Mouse (Mus musculus) neural tube, embryonic 10.5 days (tissue): Measurements from ENCODE around the gene Fbxo30.

Source experiments
- DNase-seq: peaks from one replicate; pipeline ENCODE4 v3.0.0-alpha.2; 2017; ENCODE audit warnings: low spot score; ENCODE audit errors: extremely low spot score

The Fbxo30 gene

DNA sequence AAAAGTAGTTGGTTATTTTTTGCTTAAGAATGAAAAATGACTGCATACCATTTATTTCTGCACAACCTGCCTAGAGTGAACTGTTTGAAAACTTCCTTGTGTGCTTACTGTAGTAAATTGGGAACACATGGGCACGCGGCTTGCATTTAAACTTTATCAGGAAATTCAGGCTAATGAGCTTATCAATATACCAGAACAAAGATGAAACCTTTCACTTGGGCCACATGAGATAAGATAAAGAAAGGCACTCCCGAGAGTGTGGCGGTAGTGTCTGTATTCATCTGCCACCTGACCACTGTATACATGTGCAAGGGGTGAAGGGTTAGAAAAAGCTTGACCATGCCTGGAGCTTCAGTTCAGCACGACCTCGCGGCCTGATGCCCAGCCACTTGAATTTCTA is 41.2 kb downstream of the Fbxo30 start:
- DNase-seq = no peak

DNA sequence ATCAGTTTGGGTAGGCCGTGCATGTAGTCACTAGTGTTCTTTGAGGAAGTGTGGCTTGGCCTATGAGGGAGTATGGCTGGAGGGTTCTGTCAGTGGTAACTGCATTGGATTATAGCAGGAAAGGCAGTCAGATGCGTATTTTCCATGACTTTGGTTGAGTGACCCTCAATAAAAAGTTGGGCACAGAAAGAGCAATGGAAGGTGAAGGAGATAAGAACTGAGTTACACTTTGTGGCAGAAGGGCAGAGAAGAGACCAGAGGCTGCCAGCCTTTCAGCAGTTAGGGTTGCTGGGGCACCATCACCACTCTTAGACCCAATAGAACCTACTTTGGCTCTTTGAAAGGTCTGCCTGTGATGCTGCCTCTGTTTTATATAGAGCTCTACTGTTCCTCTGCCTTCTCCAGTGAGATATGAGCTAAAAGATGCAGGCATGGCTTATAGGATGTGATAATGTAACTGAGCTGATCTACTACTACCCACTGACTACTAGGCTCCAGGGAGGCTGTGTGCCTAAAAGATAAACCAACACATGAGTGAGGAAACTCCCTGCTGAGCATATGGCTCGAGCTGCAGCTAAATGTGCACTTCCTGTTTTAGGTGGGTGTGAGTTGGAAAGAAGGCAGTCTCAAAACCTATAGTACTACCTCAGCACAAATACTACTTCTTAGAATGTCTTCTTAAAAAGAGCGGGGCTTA is 42.2 kb downstream of the Fbxo30 start:
- no peak for DNase-seq

DNA sequence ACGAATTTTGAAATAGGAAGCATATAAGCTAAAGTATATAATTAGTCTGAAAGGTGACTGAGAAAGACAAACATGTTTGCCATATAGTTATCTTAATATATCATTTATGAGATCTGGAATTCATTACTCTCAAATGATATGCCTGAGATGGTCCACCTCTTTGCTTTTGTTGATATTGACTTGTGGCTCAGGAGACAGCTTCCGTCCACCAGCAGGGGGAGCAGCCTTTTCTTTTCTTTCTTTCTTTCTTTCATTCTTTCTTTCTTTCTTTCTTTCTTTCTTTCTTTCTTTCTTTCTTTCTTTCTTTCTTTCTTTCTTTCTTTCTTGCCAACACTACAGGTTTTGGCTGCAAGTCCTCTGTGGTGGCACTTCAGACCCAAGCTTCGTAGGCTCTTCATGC is 45.4 kb downstream of the Fbxo30 start:
- DNase-seq = no peak

DNA sequence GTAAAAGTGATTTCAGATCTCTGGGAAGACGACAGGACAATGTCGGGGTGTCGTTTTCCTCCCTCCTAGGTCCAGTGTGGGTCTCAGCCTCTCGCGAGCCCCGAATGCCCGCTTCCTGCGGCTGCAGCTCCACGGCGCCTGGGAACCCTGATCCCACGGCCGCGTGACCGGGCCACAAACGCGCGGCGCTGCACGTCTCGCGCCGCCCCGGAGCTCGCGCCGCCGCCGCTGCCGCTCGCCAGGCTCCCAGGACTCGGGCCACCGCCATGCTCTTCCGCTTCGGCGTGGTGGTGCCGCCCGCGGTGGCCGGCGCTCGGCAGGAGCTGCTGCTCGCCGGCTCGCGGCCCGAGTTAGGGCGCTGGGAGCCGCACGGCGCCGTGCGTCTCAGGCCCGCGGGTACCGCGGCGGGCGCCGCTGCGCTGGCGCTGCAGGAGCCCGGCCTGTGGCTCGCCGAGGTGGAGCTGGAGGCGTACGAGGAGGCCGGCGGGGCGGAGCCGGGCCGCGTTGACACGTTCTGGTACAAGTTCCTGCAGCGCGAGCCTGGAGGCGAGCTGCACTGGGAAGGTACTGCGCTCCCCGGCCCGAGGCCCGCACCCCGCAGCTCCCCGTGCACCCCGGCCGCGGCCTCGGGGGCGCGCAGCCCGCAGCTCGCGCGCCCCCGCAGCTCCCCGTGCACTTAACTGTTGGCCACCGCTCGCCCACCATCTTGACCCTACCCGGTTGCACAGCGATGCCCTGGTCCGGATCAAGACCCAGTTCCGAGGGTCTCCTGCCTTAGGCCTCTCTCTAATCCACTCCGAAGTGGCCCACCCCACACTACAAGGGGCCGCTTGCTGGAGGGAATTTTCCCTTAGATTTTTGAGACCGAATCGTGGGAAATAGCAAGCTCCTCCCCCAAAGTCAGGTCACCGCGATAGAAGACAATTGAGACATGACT is 62.3 kb downstream of the Fbxo30 start, which contains the start of gene Epm2a:
Epm2a (plus strand) TSS at position 200 of the 937 bp plus-strand sequence.
- peak; percentile 83 for DNase-seq

DNA sequence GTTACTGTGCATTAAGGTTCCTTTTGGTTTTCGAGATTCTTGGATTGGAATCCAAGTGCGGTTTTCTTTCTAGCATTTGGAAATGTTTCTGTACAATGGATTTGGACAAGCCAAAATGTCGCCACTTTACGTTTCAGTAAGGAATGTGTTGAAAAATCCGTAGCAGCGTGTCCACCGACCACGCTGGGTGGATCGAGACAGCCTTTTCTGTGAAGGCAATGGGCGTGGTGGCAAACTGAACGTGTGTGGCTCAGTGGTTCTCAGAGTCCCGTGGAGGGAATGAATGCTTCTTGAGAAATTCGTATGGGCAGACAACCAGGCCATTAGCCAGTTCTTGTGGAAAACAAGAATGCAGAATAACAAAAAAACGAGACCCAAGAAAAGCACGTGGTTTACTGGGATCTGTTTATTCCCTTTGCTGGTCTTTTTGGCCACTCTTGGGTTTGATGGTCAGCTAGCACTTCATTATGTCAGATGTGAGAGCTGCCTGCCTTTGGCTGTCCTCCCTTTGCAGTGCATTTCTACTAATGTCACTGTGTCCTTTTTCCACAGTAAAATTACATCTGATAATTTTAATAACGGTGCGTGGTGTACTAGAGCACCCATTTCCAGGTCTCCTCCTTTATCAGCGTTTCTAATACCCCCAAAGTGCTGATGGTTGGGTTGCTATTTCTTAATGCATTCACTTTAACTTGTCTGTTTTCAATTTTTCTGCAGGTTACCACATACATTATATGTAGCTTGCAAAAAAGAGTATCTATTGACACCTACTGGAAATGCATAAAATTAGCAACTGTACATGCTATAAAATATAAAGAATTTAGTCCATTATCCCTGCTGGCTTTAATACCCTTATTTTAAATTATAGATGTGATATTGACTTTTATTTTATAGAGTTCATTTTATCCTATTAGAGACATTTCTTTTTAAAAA is 63.7 kb downstream of the Fbxo30 start:
- no peak for DNase-seq
